Mouse (Mus musculus) intestine, embryonic 14.5 days (tissue): ENCODE data around the gene Slxl1. TPM values are rescaled to one million over a fixed set of nuclear protein-coding genes. Genes with fewer than 3 reads are reported as not detected.
"Not testable (repeated sequence)": the region's sequence is repeated elsewhere in the genome, so short reads cannot be mapped to it uniquely, and the experiment has no call there.

Experiments
- ATAC-seq: fragments of 200-750 bp; cut with Nextera tagmentation; replicated peaks from 2 replicates; pipeline ENCODE4 v1.8.0; 2017; ENCODE audit warnings: low read depth, moderate number of reproducible peaks, moderate TSS enrichment, moderate library complexity; ENCODE audit not compliant: low FRiP score, low TSS enrichment
- DNase-seq: peaks from one replicate; pipeline ENCODE4 v3.0.0-alpha.2; 2018; ENCODE audit warnings: low spot score
- H3K27ac ChIP-seq: fragments of 300-500 bp; sonication (generic); 2 replicates; pipeline ENCODE4 v1.5.1; 2014; ENCODE audit warnings: low read depth, mild to moderate bottlenecking, control low read depth
- H3K27me3 ChIP-seq: fragments of 300-500 bp; sonication (generic); replicated peaks from 2 replicates; pipeline ENCODE4 v1.6.1; 2014; ENCODE audit warnings: low read length, control low read depth; ENCODE audit not compliant: control insufficient read depth, insufficient read depth
- H3K36me3 ChIP-seq: fragments of 300-500 bp; sonication (generic); 2 replicates; pipeline ENCODE4 v1.6.1; 2014; ENCODE audit warnings: low read length, control low read depth; ENCODE audit not compliant: control insufficient read depth, insufficient read depth
- H3K4me1 ChIP-seq: fragments of 300-500 bp; sonication (generic); replicated peaks from 2 replicates; pipeline ENCODE4 v1.6.1; 2014; ENCODE audit warnings: low read length, control low read depth, mixed read lengths; ENCODE audit not compliant: control insufficient read depth, insufficient read depth
- H3K4me2 ChIP-seq: fragments of 300-500 bp; sonication (generic); 2 replicates; pipeline ENCODE4 v1.6.1; 2014; ENCODE audit warnings: low read length
- H3K4me3 ChIP-seq: fragments of 300-500 bp; sonication (generic); 2 replicates; pipeline ENCODE4 v1.5.1; 2014; ENCODE audit warnings: low read depth, low read length, control low read depth, mixed read lengths
- H3K9ac ChIP-seq: fragments of 300-500 bp; sonication (generic); 2 replicates; pipeline ENCODE4 v1.6.1; 2014; ENCODE audit warnings: mild to moderate bottlenecking, low read length
- H3K9me3 ChIP-seq: fragments of 300-500 bp; sonication (generic); 2 replicates; pipeline ENCODE4 v1.6.1; 2016; ENCODE audit warnings: low read length, control low read depth; ENCODE audit not compliant: control insufficient read depth
- WGBS: fragments of 180-500 bp; shearing (Covaris S2); extraction: QIAGEN DNeasy Blood & Tissue Kit; methylation state at CpG from one replicate; pipeline ENCODE4 v1.1.7; 2014; 5-methylcytosine and 5-hydroxymethylcytosine counted together
- polyA plus RNA-seq: library from polyadenylated mRNA; unstranded; fragments of >200 nt; fragmentation: Nextera tagmentation; extraction: Ambion mirVana; gene quantifications from 2 replicates; pipeline ENCODE4 v1.2.1, GENCODE M21; 2014

The Slxl1 gene
- polyA plus RNA-seq = not detected in 2 replicates

- H3K4me2 ChIP-seq, H3K4me3 ChIP-seq, DNase-seq, H3K27me3 ChIP-seq, H3K9me3 ChIP-seq, H3K27ac ChIP-seq, H3K4me1 ChIP-seq, H3K36me3 ChIP-seq, H3K9ac ChIP-seq, ATAC-seq: not testable (repeated sequence)
- WGBS = no CpG with 5 or more reads among the region's 6 CpGs
Measured at GRCm38 (mm10) chrX:55226576-55226975, at the start of gene Slxl1. Gene Slxl1, plus strand, starts transcription at chrX:55226876.
